Mouse (Mus musculus) C2C12 (cell line): ENCODE data around the gene Tubgcp2. TPM values are rescaled to one million over a fixed set of nuclear protein-coding genes. Genes with fewer than 3 reads are reported as not detected.

ENCODE experiments used
- H3K27me3 ChIP-seq: one replicate; pipeline ENCODE4 v1.6.1; 2011; ENCODE audit not compliant: control insufficient read depth, insufficient read depth, insufficient read length
- H3K36me3 ChIP-seq: one replicate; pipeline ENCODE4 v1.6.1; 2011; ENCODE audit not compliant: control insufficient read depth, insufficient read depth
- H3K4me3 ChIP-seq: one replicate; pipeline ENCODE4 v1.5.1; 2011; ENCODE audit warnings: mild to moderate bottlenecking, control low read depth; ENCODE audit not compliant: poor library complexity, insufficient read depth, severe bottlenecking
- H3K79me2 ChIP-seq: one replicate; pipeline ENCODE4 v1.6.1; 2011; ENCODE audit not compliant: control insufficient read depth, insufficient read depth
- H3K79me3 ChIP-seq: one replicate; pipeline ENCODE4 v1.6.1; 2011; ENCODE audit warnings: low read depth, control low read depth
- H3ac ChIP-seq: one replicate; pipeline ENCODE3; 2011; ENCODE audit warnings: low read depth; ENCODE audit not compliant: control insufficient read depth, insufficient read length
- CEBPB ChIP-seq: IDR thresholded peaks from one replicate; pipeline ENCODE4 v1.6.1; 2011; ENCODE audit warnings: low read depth, mild to moderate bottlenecking, control low read depth, moderate library complexity
- CTCF ChIP-seq: IDR thresholded peaks from one replicate; pipeline ENCODE4 v1.5.1; 2011; ENCODE audit not compliant: control insufficient read depth, insufficient read depth, insufficient read length
- FOSL1 ChIP-seq: IDR thresholded peaks from one replicate; pipeline ENCODE4 v1.8.0; 2011; ENCODE audit warnings: mild to moderate bottlenecking, low read length; ENCODE audit not compliant: poor library complexity, insufficient read depth, severe bottlenecking
- MAX ChIP-seq: IDR thresholded peaks from one replicate; pipeline ENCODE4 v1.6.1; 2011; ENCODE audit warnings: mild to moderate bottlenecking, control low read depth
- MYOD1 ChIP-seq: IDR thresholded peaks from one replicate; pipeline ENCODE4 v1.6.1; 2011; ENCODE audit warnings: low read depth; ENCODE audit not compliant: control insufficient read depth, insufficient read length
- MYOG ChIP-seq: IDR thresholded peaks from one replicate; pipeline ENCODE4 v1.6.1; 2011; ENCODE audit not compliant: control insufficient read depth, insufficient read length; ENCODE audit errors: extremely low read depth
- USF1 ChIP-seq: IDR thresholded peaks from one replicate; pipeline ENCODE4 v1.6.1; 2011; ENCODE audit warnings: low read depth, mild to moderate bottlenecking, control low read depth, moderate library complexity
- microRNA-seq: library from miRNA; unstranded; fragments of <30 nt; microRNA quantifications from one replicate; pipeline ENCODE4, GENCODE M21; 2019; ENCODE audit warnings: borderline microRNAs expressed
- polyA plus RNA-seq: library from polyadenylated mRNA; unstranded; fragments of >200 nt; fragmentation: generic; extraction: Trizol; gene quantifications from one replicate; pipeline ENCODE4 v1.2.1, GENCODE M21; 2012; ENCODE audit warnings: missing spikeins

Tubgcp2 gene
- polyA plus RNA-seq, 1 experiment: 31.7 TPM

- no peak overlapping the region for H3ac ChIP-seq
- no peaks in the 10 kb centered on the region for H3K27me3 ChIP-seq
- TF ChIP-seq FOSL1 (no peak), CTCF (no peak), MYOD1 (no peak), USF1 (no peak), MAX (no peak), MYOG (no peak), CEBPB (no peak)
- H3K36me3 ChIP-seq: no peaks in the 10 kb centered on the region
- no peaks in the 10 kb centered on the region for H3K79me2 ChIP-seq
- no peaks in the 10 kb centered on the region for H3K79me3 ChIP-seq
- H3K4me3 ChIP-seq: no peak overlapping the region
These were observed 90.4 kb downstream of the Tubgcp2 start for GRCm38 (mm10) chr7:139946032-139946431.

Small RNA genes lying within 50 kb of the gene (microRNA-seq; reads per million reads assigned to microRNA genes)
- gene Mir202 (0.12 reads per million), gene Mir7062 (0.12 reads per million), gene mmu-mir-7686 (not detected)

Other genes starting within 250 kb of the Tubgcp2 start
- 0.14 TPM for gene Adgra1, start 202.5 kb downstream of the Tubgcp2 start, polyA plus RNA-seq
- not detected for gene Kndc1, start 142.0 kb downstream of the Tubgcp2 start, polyA plus RNA-seq
- gene Utf1, start 92.9 kb downstream of the Tubgcp2 start, polyA plus RNA-seq: not detected
- gene 6430531B16Rik, start 57.9 kb downstream of the Tubgcp2 start, polyA plus RNA-seq: 0.08 TPM
- gene Adam8, start 44.1 kb downstream of the Tubgcp2 start, polyA plus RNA-seq: 3.7 TPM
- 55.8 TPM for gene Zfp511, start 278 bp downstream of the Tubgcp2 start, polyA plus RNA-seq
- 0.01 TPM for gene Msx3, start 12.4 kb upstream of the Tubgcp2 start, polyA plus RNA-seq
- gene Caly, start 45.9 kb upstream of the Tubgcp2 start, polyA plus RNA-seq: not detected
- gene Prap1, start 56.7 kb upstream of the Tubgcp2 start, polyA plus RNA-seq: not detected
- gene Fuom, start 65.8 kb upstream of the Tubgcp2 start, polyA plus RNA-seq: 21.5 TPM
- 10.1 TPM for gene Paox, start 79.1 kb upstream of the Tubgcp2 start, polyA plus RNA-seq
- gene Echs1, start 79.8 kb upstream of the Tubgcp2 start, polyA plus RNA-seq: 149 TPM
- gene Mtg1, start 100.9 kb upstream of the Tubgcp2 start, polyA plus RNA-seq: 16.9 TPM
- not detected for gene Sprn, start 118.2 kb upstream of the Tubgcp2 start, polyA plus RNA-seq
- not detected for gene Olfr522, start 128.1 kb upstream of the Tubgcp2 start, polyA plus RNA-seq
- not detected for gene Olfr523, start 136.5 kb upstream of the Tubgcp2 start, polyA plus RNA-seq
- gene Olfr524, start 169.3 kb upstream of the Tubgcp2 start, polyA plus RNA-seq: not detected
- not detected for gene Cd163l1, start 181.6 kb upstream of the Tubgcp2 start, polyA plus RNA-seq
- gene 5830411N06Rik, start 210.6 kb upstream of the Tubgcp2 start, polyA plus RNA-seq: not detected